Mouse (Mus musculus) lung, embryonic 16.5 days (tissue): ENCODE measurements around the gene Jam3. TPM values are rescaled to one million over a fixed set of nuclear protein-coding genes. Genes with fewer than 3 reads are reported as not detected.
A peak's percentile ranks its signal among the peaks of the same experiment; 100 is the strongest.
"Not testable (repeated sequence)": the region's sequence is repeated elsewhere in the genome, so short reads cannot be mapped to it uniquely, and the experiment has no call there.

Source experiments
- ATAC-seq: fragments of 200-750 bp; cut with Nextera tagmentation; 2 replicates; pipeline ENCODE4 v1.8.0; 2017; ENCODE audit warnings: low read depth, mild to moderate bottlenecking, moderate library complexity
- H3K27ac ChIP-seq: fragments of 300-500 bp; sonication (generic); 2 replicates; pipeline ENCODE4 v1.5.1; 2014; ENCODE audit warnings: mild to moderate bottlenecking, control low read depth, low read length
- H3K27me3 ChIP-seq: fragments of 300-500 bp; sonication (generic); 2 replicates; pipeline ENCODE4 v1.6.1; 2014; ENCODE audit warnings: low read depth, low read length, mixed read lengths; ENCODE audit not compliant: control insufficient read depth, insufficient read depth
- H3K36me3 ChIP-seq: fragments of 300-500 bp; sonication (generic); 2 replicates; pipeline ENCODE4 v1.6.1; 2014; ENCODE audit warnings: low read length; ENCODE audit not compliant: control insufficient read depth, insufficient read depth
- H3K4me1 ChIP-seq: fragments of 300-500 bp; sonication (generic); replicated peaks from 2 replicates; pipeline ENCODE4 v1.6.1; 2014; ENCODE audit warnings: low read length, mixed read lengths; ENCODE audit not compliant: control insufficient read depth, insufficient read depth
- H3K4me2 ChIP-seq: fragments of 300-500 bp; sonication (generic); 2 replicates; pipeline ENCODE4 v1.6.1; 2014; ENCODE audit warnings: low read depth, low read length, control low read depth
- H3K4me3 ChIP-seq: fragments of 300-500 bp; sonication (generic); 2 replicates; pipeline ENCODE4 v1.5.1; 2014; ENCODE audit warnings: mild to moderate bottlenecking, low read length, control low read depth
- H3K9ac ChIP-seq: fragments of 300-500 bp; sonication (generic); 2 replicates; pipeline ENCODE4 v1.6.1; 2014; ENCODE audit warnings: low read length, control low read depth
- H3K9me3 ChIP-seq: fragments of 300-500 bp; sonication (generic); 2 replicates; pipeline ENCODE4 v1.6.1; 2016; ENCODE audit warnings: low read length; ENCODE audit not compliant: control insufficient read depth
- WGBS: fragments of 180-500 bp; shearing (Covaris S2); extraction: QIAGEN DNeasy Blood & Tissue Kit; methylation state at CpG from one replicate; pipeline ENCODE4 v1.1.7; 2014; 5-methylcytosine and 5-hydroxymethylcytosine counted together
- polyA plus RNA-seq: library from polyadenylated mRNA; unstranded; fragments of >200 nt; fragmentation: Nextera tagmentation; extraction: Ambion mirVana; gene quantifications from 2 replicates; pipeline ENCODE4 v1.2.1, GENCODE M21; 2015

The Jam3 gene
- polyA plus RNA-seq, 1 experiment from 2014 or later = 59.0 TPM

DNA sequence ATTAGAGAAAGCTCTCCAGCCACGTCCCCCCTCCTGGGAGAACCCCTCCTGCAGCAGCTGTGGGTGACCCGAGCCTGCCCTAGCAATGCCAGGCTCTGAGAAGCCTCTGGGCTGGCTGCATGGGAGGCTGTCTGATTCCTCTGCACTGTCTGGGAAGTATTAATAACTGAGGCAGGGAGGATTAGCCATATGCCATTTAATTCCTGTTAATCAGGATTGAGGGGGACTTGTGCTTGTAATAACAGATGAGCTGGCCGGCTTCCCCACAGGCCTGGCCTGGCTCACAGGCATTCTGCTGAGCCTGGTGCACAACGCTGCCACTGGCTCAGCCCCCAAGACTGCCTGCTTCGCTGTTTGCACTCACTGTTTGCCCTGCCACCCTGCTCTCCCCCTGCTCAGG lies 18.9 kb upstream of the Jam3 start:
- no peak for ATAC-seq

DNA sequence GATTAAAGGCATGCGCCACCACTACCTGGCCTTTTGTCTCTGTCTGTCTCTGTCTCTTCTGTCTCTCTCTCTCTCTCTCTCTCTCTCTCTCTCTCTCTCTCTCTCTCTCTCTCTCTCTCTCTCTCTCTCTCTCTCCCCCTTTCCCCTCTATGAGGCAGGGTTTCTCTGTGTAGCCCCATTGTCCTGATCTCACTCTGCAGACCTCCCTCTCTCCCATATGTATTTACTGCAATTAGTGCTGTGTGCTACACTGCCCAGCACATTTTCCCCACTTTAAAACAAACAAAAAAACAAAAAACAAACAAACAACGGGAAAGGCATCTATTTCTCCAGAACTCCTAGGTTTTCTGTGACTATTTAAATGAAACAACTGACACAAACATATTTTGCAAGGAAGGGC lies 18.4 kb upstream of the Jam3 start:
- H3K4me1 ChIP-seq = no peaks in the 10 kb centered on the region
- no peak overlapping the region for H3K27ac ChIP-seq
- no peak overlapping the region for H3K4me2 ChIP-seq
- ATAC-seq = no peak
- H3K4me3 ChIP-seq = no peak overlapping the region
- no peaks in the 10 kb centered on the region for H3K36me3 ChIP-seq
- no peak overlapping the region for H3K9ac ChIP-seq
- 68% methylated on average over 2 of the region's 2 CpGs for WGBS
- no peaks in the 10 kb centered on the region for H3K9me3 ChIP-seq
- H3K27me3 ChIP-seq = no peaks in the 10 kb centered on the region

More for the DNA sequence above, 18.9 kb upstream of the Jam3 start:
- no peaks in the 10 kb centered on the region for H3K27me3 ChIP-seq
- H3K4me3 ChIP-seq = no peak overlapping the region
- H3K4me1 ChIP-seq = no peaks in the 10 kb centered on the region
- H3K27ac ChIP-seq = no peak overlapping the region
- no peak overlapping the region for H3K9ac ChIP-seq
- H3K9me3 ChIP-seq = no peaks in the 10 kb centered on the region
- H3K4me2 ChIP-seq = no peak overlapping the region
- WGBS = 30% methylated on average over 5 of the region's 5 CpGs
- no peaks in the 10 kb centered on the region for H3K36me3 ChIP-seq

DNA sequence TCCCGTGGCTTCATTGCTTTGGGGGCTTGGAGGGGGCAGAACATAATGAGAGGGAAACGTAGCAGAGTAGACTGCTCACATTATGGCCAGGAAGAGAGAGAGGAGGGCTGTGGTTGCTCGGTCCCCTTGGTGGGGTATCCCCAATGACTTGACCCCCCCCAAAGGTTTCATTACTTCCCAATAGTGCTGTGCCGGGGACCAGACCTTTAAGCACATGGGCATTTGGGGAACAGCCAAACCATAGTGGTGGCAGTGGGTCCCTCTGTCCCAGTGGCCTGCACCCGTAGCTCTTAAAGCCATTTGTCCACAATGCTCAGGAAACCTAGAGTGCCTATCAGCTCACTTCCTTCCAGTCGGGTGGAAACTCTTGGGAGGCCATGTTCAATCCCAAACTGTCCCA lies 17.6 kb upstream of the Jam3 start:
- H3K27me3 ChIP-seq = no peaks in the 10 kb centered on the region
- no peaks in the 10 kb centered on the region for H3K9me3 ChIP-seq
- 68% methylated on average over 6 of the region's 6 CpGs for WGBS
- H3K4me1 ChIP-seq = no peaks in the 10 kb centered on the region
- H3K4me3 ChIP-seq = no peak overlapping the region
- no peak overlapping the region for H3K9ac ChIP-seq
- no peak overlapping the region for H3K4me2 ChIP-seq
- H3K27ac ChIP-seq = no peak overlapping the region
- ATAC-seq = no peak
- no peaks in the 10 kb centered on the region for H3K36me3 ChIP-seq

DNA sequence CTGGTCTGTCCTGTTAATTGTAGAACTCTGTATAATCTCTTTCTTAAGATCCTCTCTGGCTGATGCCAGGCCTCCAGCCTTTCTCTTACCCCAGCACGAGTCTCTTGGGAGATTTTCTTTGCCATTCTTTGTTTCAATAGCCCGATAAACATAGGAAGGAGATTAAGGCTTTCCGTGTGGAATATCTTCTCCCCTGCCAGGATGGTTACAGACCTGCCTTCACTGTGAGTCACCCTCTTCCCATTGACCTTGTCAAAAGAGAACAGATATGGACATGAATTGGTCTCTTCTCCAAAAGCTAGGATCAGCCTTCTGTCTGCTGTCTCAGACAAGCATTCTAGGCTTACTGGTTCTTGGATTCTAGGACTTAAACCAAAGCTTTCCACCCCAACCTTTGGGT lies 15.5 kb upstream of the Jam3 start:
- H3K4me3 ChIP-seq = no peak overlapping the region
- H3K27ac ChIP-seq = no peak overlapping the region
- H3K9me3 ChIP-seq = no peaks in the 10 kb centered on the region
- no peak overlapping the region for H3K4me2 ChIP-seq
- no peak for ATAC-seq
- no peaks in the 10 kb centered on the region for H3K36me3 ChIP-seq
- no peaks in the 10 kb centered on the region for H3K27me3 ChIP-seq
- 69% methylated on average over 3 of the region's 3 CpGs for WGBS
- no peaks in the 10 kb centered on the region for H3K4me1 ChIP-seq
- no peak overlapping the region for H3K9ac ChIP-seq

DNA sequence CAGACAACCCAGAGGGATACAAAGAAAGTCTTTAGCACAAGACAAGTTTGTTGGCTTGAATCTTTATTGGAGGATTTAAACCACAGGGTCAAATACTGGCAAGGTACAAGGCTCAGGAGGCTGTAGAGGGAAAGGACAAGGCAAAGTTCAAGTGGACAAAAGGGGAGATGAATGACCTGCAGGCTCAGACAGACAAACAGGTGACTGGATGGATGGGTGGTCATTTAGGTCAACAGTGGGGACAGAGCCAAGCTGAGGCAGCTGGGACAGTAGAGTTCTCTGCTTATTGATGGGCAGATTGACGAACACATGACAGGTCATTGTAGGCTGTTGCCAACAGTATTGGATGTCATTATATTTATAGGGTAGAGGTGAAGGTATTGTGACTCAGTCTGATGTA lies 11.8 kb upstream of the Jam3 start:
- Histone ChIP-seq H3K27ac (no peak overlapping the region), H3K4me2 (no peak overlapping the region), H3K9me3 (no peaks in the 10 kb centered on the region), H3K36me3 (no peaks in the 10 kb centered on the region), H3K4me3 (no peak overlapping the region), H3K4me1 (no peaks in the 10 kb centered on the region), H3K9ac (no peak overlapping the region), H3K27me3 (no peaks in the 10 kb centered on the region)
- no peak for ATAC-seq
- 97% methylated on average over 1 of the region's 1 CpGs for WGBS

DNA sequence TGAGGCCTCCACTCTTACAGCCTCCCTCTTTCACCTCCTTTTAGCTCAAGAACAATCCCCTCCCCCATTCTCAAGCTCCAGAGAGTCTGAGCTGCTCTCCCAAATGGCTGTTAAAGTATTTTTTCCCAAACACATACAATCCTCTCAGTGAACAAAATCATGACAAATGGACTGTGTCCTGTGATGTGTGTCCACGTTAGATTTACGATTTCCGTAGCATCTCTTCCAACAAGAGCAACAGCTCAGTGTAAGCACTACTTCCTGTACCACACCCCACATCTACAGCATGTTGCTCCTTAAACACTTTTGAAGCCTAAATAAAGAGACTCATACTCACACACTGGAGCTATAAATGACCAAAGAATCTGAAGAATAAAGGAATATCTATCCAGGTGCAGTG lies 10.4 kb upstream of the Jam3 start:
- no peak overlapping the region for H3K4me3 ChIP-seq
- ATAC-seq = no peak
- no peaks in the 10 kb centered on the region for H3K4me1 ChIP-seq
- no peaks in the 10 kb centered on the region for H3K9me3 ChIP-seq
- no peak overlapping the region for H3K4me2 ChIP-seq
- 50% methylated on average over 3 of the region's 3 CpGs for WGBS
- no peaks in the 10 kb centered on the region for H3K36me3 ChIP-seq
- no peaks in the 10 kb centered on the region for H3K27me3 ChIP-seq
- H3K9ac ChIP-seq = no peak overlapping the region
- no peak overlapping the region for H3K27ac ChIP-seq

DNA sequence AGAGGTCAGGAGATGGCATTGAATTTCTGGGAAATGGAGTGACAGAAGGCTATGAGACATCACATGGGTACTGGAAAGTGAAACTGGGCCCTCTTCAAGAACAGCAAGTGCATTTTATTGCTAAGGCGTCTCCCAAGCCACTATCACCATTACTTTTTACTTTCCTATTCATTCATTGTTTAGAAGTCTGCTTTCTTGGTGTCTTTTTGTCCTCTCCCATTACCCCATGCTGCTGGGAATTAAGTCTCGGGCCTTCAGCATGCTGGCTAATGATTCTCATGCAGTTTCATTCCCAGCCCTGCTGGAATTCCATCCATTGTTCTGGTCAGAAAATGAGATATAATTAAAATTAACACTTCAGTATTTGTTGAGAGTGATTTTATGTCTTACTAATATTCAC lies 9.7 kb upstream of the Jam3 start:
- no peaks in the 10 kb centered on the region for H3K4me1 ChIP-seq
- H3K27ac ChIP-seq = no peak overlapping the region
- no peak overlapping the region for H3K9ac ChIP-seq
- ATAC-seq = no peak
- H3K9me3 ChIP-seq = no peaks in the 10 kb centered on the region
- H3K4me2 ChIP-seq = no peak overlapping the region
- no peak overlapping the region for H3K4me3 ChIP-seq
- 79% methylated on average over 2 of the region's 2 CpGs for WGBS
- no peaks in the 10 kb centered on the region for H3K36me3 ChIP-seq
- no peaks in the 10 kb centered on the region for H3K27me3 ChIP-seq

DNA sequence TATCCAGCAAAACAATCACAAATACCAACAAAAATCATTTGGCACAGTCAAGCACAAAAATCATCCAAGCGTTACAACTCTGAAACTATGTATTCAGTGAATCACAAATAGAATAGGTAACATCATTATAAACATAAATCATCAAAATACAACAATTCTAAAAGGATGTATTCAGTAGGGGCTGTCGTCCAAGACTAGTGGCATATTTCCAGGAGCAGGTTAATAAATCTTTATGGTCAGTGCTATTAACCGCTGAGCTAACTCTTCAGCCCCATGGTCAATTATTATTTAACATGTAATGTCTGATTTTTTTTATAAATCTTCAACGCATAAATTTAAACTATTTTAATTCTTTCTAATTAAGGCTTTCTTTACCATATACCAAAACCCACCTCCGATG lies 8.4 kb upstream of the Jam3 start:
- H3K4me3 ChIP-seq, H3K9ac ChIP-seq, H3K4me1 ChIP-seq, H3K27ac ChIP-seq, H3K9me3 ChIP-seq, H3K4me2 ChIP-seq, ATAC-seq, H3K36me3 ChIP-seq, H3K27me3 ChIP-seq: not testable (repeated sequence)
- 71% methylated on average over 5 of the region's 5 CpGs for WGBS

DNA sequence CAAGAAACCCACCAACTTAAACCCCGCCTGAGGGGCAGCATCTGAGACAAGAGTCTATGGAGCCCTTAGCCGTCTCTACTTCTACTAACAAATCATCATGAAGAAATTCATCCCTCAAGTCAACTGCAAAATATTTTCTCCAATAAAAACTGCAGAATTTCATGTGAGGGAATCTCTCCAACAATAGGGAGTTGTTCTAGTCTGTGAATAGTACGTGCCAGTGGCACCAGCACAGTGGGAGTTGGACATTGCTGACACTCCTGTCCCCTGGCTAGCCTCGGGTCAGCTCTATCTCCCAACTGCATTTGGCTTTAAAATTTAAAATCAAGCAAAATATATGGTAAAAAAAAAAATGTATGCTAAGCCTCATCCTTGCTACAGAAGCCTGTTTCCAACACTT lies 1.4 kb downstream of the Jam3 start:
- Histone ChIP-seq H3K27ac (no peak overlapping the region), H3K36me3 (no peaks in the 10 kb centered on the region), H3K27me3 (no peaks in the 10 kb centered on the region), H3K9me3 (no peaks in the 10 kb centered on the region), H3K4me3 (no peak overlapping the region), H3K4me1 (peaks cover 7% of the 10 kb centered on the region), H3K4me2 (peak overlapping the region; percentile 78; the same call in 1 of the 2 replicates), H3K9ac (no peak overlapping the region)
- ATAC-seq = no peak
- WGBS = 81% methylated on average over 4 of the region's 4 CpGs

DNA sequence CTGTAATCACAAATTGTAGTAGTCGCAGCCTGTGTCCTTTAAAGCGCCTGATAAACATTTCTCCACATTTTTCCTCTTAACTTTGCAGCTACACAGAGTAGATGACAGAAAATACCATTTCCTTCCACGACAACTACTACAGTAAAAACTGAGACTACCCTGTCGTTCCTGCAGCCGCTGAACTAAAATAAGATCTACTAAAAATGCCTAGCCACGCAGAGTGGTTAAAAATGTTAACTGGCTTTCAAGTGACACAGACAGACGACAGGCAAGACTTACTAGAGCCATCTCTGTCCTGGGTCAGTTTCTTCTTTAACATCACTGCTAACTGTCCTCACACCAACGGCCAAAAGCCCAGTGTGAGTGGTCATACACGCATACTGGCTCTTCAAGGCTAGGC lies 5.4 kb downstream of the Jam3 start:
- 41% methylated on average over 9 of the region's 9 CpGs for WGBS
- Histone ChIP-seq H3K27ac (no peak overlapping the region), H3K9me3 (no peaks in the 10 kb centered on the region), H3K4me2 (no peak overlapping the region), H3K36me3 (no peaks in the 10 kb centered on the region), H3K9ac (no peak overlapping the region), H3K4me3 (no peak overlapping the region), H3K4me1 (peaks cover 10% of the 10 kb centered on the region), H3K27me3 (no peaks in the 10 kb centered on the region)
- no peak for ATAC-seq
